Comparison of ENCODE assay signal across 8 mouse cellular contexts in genomic region chr15:99772925-99773324, GRCm38 (mm10). TPM values are rescaled to one million over a fixed set of nuclear protein-coding genes. Genes with fewer than 3 reads are reported as not detected.
A peak's percentile ranks its signal among the peaks of the same experiment; 100 is the strongest.
DNase-seq lines count a peak whose midpoint lies in the region; ATAC-seq and TF ChIP-seq lines count a peak whose summit lies in the region.

No protein-coding gene starts in this region.

- no peak overlapping the region for H3K4me2 ChIP-seq in kidney, postnatal 0 days (ENCODE audit: low read length)
- H3K4me2 ChIP-seq in embryonic facial prominence, embryonic 12.5 days (replicated peaks), result peak overlapping the region; percentile 83
- H3K4me2 ChIP-seq in hindbrain, embryonic 13.5 days, result no peak overlapping the region
- peak overlapping the region; percentile 84 for H3K4me2 ChIP-seq in neural tube, embryonic 12.5 days (replicated peaks)

- H3K4me1 ChIP-seq in kidney, postnatal 0 days (replicated peaks; ENCODE audit: insufficient read depth, low read length), result peaks cover 2% of the 10 kb centered on the region; the same call in 1 of the 2 replicates
- H3K4me1 ChIP-seq in embryonic facial prominence, embryonic 12.5 days, result peaks cover 9% of the 10 kb centered on the region; the same call in 1 of the 2 replicates
- peaks cover 19% of the 10 kb centered on the region for H3K4me1 ChIP-seq in hindbrain, embryonic 13.5 days (replicated peaks)
- H3K4me1 ChIP-seq in neural tube, embryonic 12.5 days, result peaks cover 12% of the 10 kb centered on the region

- no peaks in the 10 kb centered on the region for H3K9me3 ChIP-seq in kidney, postnatal 0 days (replicated peaks; ENCODE audit: low read length)
- H3K9me3 ChIP-seq in embryonic facial prominence, embryonic 12.5 days, result no peaks in the 10 kb centered on the region
- H3K9me3 ChIP-seq in hindbrain, embryonic 13.5 days, result no peaks in the 10 kb centered on the region
- H3K9me3 ChIP-seq in neural tube, embryonic 12.5 days, result no peaks in the 10 kb centered on the region

- no peak overlapping the region for H3K9ac ChIP-seq in kidney, postnatal 0 days (ENCODE audit: low read depth, low read length)
- no peak overlapping the region for H3K9ac ChIP-seq in embryonic facial prominence, embryonic 12.5 days
- no peak overlapping the region for H3K9ac ChIP-seq in hindbrain, embryonic 13.5 days
- H3K9ac ChIP-seq in neural tube, embryonic 12.5 days, result 0 out of 2 replicates have a peak overlapping the region, but pooled peaks have one; percentile 93

- TF ChIP-seq CTCF in kidney, postnatal 0 days (IDR thresholded peaks at IDR 0.05; ENCODE audit: low read depth), result no peak

- H3K27me3 ChIP-seq in kidney, postnatal 0 days (ENCODE audit: insufficient read depth, low read length), result no peaks in the 10 kb centered on the region
- H3K27me3 ChIP-seq in embryonic facial prominence, embryonic 12.5 days, result no peaks in the 10 kb centered on the region
- H3K27me3 ChIP-seq in hindbrain, embryonic 13.5 days, result no peaks in the 10 kb centered on the region
- H3K27me3 ChIP-seq in neural tube, embryonic 12.5 days (replicated peaks), result no peaks in the 10 kb centered on the region

- WGBS in kidney, postnatal 0 days, result 12% methylated on average over 3 of the region's 3 CpGs
- 33% methylated on average over 3 of the region's 3 CpGs for WGBS in embryonic facial prominence, embryonic 12.5 days
- 22% methylated on average over 3 of the region's 3 CpGs for WGBS in hindbrain, embryonic 13.5 days
- 30% methylated on average over 3 of the region's 3 CpGs for WGBS in neural tube, embryonic 12.5 days

- DNase-seq in kidney, postnatal 0 days (ENCODE audit: low spot score), result no peak
- no peak for DNase-seq in kidney, adult 9 months
- DNase-seq in layer of hippocampus, postnatal 14 days (ENCODE audit: low spot score in 2 of 2), result no peak
- no peak for DNase-seq in layer of hippocampus, adult 9-11 months
- no peak for DNase-seq in spleen, adult 18-20 months

- ATAC-seq in kidney, postnatal 0 days (replicated peaks; ENCODE audit: low FRiP score, low read depth), result no peak
- no peak for ATAC-seq in embryonic facial prominence, embryonic 12.5 days (ENCODE audit: insufficient number of reproducible peaks, insufficient read depth, low FRiP score, low TSS enrichment)
- ATAC-seq in hindbrain, embryonic 13.5 days (ENCODE audit: low FRiP score), result no peak
- no peak for ATAC-seq in neural tube, embryonic 12.5 days (ENCODE audit: low FRiP score, low read depth)

- H3K4me3 ChIP-seq in kidney, postnatal 0 days (replicated peaks; ENCODE audit: low read depth, low read length), result no peak overlapping the region
- peak overlapping the region; percentile 87; the same call in 1 of the 2 replicates for H3K4me3 ChIP-seq in embryonic facial prominence, embryonic 12.5 days
- H3K4me3 ChIP-seq in hindbrain, embryonic 13.5 days, result peak overlapping the region; percentile 80
- peak overlapping the region; percentile 63; the same call in 1 of the 2 replicates for H3K4me3 ChIP-seq in neural tube, embryonic 12.5 days

- H3K36me3 ChIP-seq in kidney, postnatal 0 days (ENCODE audit: insufficient read depth, low read length), result no peaks in the 10 kb centered on the region
- no peaks in the 10 kb centered on the region for H3K36me3 ChIP-seq in embryonic facial prominence, embryonic 12.5 days
- H3K36me3 ChIP-seq in hindbrain, embryonic 13.5 days, result no peaks in the 10 kb centered on the region
- no peaks in the 10 kb centered on the region for H3K36me3 ChIP-seq in neural tube, embryonic 12.5 days

- H3K27ac ChIP-seq in kidney, postnatal 0 days, result 0 out of 2 replicates have a peak overlapping the region, but pooled peaks have one; percentile 61
- peak overlapping the region; percentile 97 for H3K27ac ChIP-seq in embryonic facial prominence, embryonic 12.5 days
- peak overlapping the region; percentile 58; the same call in 1 of the 2 replicates for H3K27ac ChIP-seq in hindbrain, embryonic 13.5 days
- H3K27ac ChIP-seq in neural tube, embryonic 12.5 days, result no peak overlapping the region

RNA-seq across cellular contexts. Expression of gene Cers5, which starts 0.2 kb away (rescaled TPM):
- 60.8 and 63.2 TPM in 2 replicates for polyA plus RNA-seq in kidney, postnatal 0 days (2015; fragmentation: Nextera tagmentation; extraction: Ambion mirVana)
- polyA plus RNA-seq in embryonic facial prominence, embryonic 12.5 days (2016; fragmentation: Nextera tagmentation; extraction: Ambion mirVana), result 70.1 and 74.9 TPM in 2 replicates
- 73.6 and 74.3 TPM in 2 replicates for polyA plus RNA-seq in hindbrain, embryonic 13.5 days (2015; fragmentation: Nextera tagmentation; extraction: Ambion mirVana)
- polyA plus RNA-seq in neural tube, embryonic 12.5 days (2016; fragmentation: Nextera tagmentation; extraction: Ambion mirVana), result 65.6 and 67.3 TPM in 2 replicates
- 10 to 100 TPM; 32.6 to 39.3 TPM for total RNA-seq in layer of hippocampus, postnatal 14 days (2021)

RNA-seq across cellular contexts. Expression of gene Cox14, which starts 47.5 kb away (rescaled TPM):
- polyA plus RNA-seq in kidney, postnatal 0 days (2015; fragmentation: Nextera tagmentation; extraction: Ambion mirVana), result 279 and 297 TPM in 2 replicates
- 148 and 161 TPM in 2 replicates for polyA plus RNA-seq in embryonic facial prominence, embryonic 12.5 days (2016; fragmentation: Nextera tagmentation; extraction: Ambion mirVana)
- 160 and 174 TPM in 2 replicates for polyA plus RNA-seq in hindbrain, embryonic 13.5 days (2015; fragmentation: Nextera tagmentation; extraction: Ambion mirVana)
- 169 and 170 TPM in 2 replicates for polyA plus RNA-seq in neural tube, embryonic 12.5 days (2016; fragmentation: Nextera tagmentation; extraction: Ambion mirVana)
- total RNA-seq in layer of hippocampus, postnatal 14 days (2021), result 100 to 1,000 TPM; 124 to 129 TPM

RNA-seq across cellular contexts. Expression of gene Gpd1, which starts 55.6 kb away (rescaled TPM):
- 46.1 and 54.1 TPM in 2 replicates for polyA plus RNA-seq in kidney, postnatal 0 days (2015; fragmentation: Nextera tagmentation; extraction: Ambion mirVana)
- polyA plus RNA-seq in embryonic facial prominence, embryonic 12.5 days (2016; fragmentation: Nextera tagmentation; extraction: Ambion mirVana), result 0.34 and 0.54 TPM in 2 replicates
- polyA plus RNA-seq in hindbrain, embryonic 13.5 days (2015; fragmentation: Nextera tagmentation; extraction: Ambion mirVana), result 1.6 and 2.1 TPM in 2 replicates
- polyA plus RNA-seq in neural tube, embryonic 12.5 days (2016; fragmentation: Nextera tagmentation; extraction: Ambion mirVana), result 0.97 and 1.4 TPM in 2 replicates
- total RNA-seq in layer of hippocampus, postnatal 14 days (2021), result 10 to 100 TPM; 76.3 to 83.1 TPM

Comparison
In these comparisons a context has a peak if more than half of its experiments do, and no peak if none do; other contexts are left out.
1. H3K4me2 ChIP-seq: peak in embryonic facial prominence, embryonic 12.5 days (single experiment) and neural tube, embryonic 12.5 days (single experiment); none in kidney, postnatal 0 days (single experiment) and hindbrain, embryonic 13.5 days (single experiment).
2. RNA of gene Gpd1, which starts 55.6 kb away (polyA plus RNA-seq): 46.1 to 54.1 TPM in kidney, postnatal 0 days; 1.6 to 2.1 TPM in hindbrain, embryonic 13.5 days, 0.97 to 1.4 TPM in neural tube, embryonic 12.5 days and 0.34 to 0.54 TPM in embryonic facial prominence, embryonic 12.5 days; every median in the first group is over 10 times any median in the second.